Mouse (Mus musculus) kidney, postnatal 25 days (tissue): ENCODE data around the gene Hcrtr1.

Experiments
- DNase-seq, 2 experiments: peaks; one replicate each; pipeline ENCODE4 v3.0.0; 2021; ENCODE audit warnings: mixed read lengths in 2 of 2

The Hcrtr1 gene

GRCm38 (mm10) chr4:130167814-130168213 is 28.7 kb upstream of the Hcrtr1 start:
- peak in 1 of 2 experiments; percentile 48 for DNase-seq

DNA sequence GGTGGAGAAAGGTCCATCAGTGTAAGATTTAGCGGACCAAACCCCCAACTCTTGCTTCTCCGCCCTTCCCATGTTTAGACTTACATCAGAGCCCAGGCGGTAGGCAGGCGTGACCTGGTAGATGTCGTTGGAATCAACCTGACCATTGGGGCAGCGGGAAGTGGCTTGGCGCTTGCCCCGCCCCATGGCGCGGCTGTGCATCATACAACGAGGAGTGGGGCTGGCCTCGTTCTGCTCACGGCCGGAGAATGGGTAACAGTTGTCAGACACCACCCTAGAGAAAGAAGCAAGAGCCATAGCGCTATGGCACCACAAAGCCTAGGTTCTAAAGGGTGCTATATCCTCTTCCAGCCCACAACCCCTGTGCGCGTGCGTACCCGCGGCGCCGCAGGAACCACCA is 28.2 kb upstream of the Hcrtr1 start:
- DNase-seq = peak in 1 of 2 experiments; percentile 53

DNA sequence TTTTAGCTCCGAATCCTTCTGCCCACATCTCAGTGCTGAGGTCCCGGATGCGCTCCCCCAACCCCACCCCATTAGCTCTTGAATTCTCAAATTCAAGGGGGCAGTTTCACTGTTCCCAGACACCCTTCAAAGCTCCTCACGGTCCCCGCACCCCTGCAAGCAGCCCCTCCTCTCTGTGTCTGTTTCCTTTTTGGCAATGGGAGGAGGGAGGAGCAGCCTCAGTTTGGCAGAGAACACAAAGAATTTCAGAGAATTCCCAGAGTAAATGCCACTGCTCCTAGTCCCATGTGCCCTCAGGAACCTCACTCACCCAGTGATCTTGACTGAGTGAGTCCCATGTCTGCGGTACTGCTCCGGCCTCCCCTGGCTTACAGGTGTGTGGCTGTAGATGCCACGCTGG is 27.4 kb upstream of the Hcrtr1 start:
- DNase-seq = peak; percentile 31 to 54

- DNase-seq = no peak
Measured at GRCm38 (mm10) chr4:130166061-130166460, 26.9 kb upstream of the Hcrtr1 start.

- DNase-seq = peak in 1 of 2 experiments; percentile 31
Measured at GRCm38 (mm10) chr4:130164121-130164520, 25.0 kb upstream of the Hcrtr1 start.

GRCm38 (mm10) chr4:130163391-130163861 is 24.3 kb upstream of the Hcrtr1 start:
- peak; percentile 57 to 88 for DNase-seq

GRCm38 (mm10) chr4:130161349-130161748 is 22.2 kb upstream of the Hcrtr1 start:
- peak in 1 of 2 experiments; percentile 23 for DNase-seq

DNA sequence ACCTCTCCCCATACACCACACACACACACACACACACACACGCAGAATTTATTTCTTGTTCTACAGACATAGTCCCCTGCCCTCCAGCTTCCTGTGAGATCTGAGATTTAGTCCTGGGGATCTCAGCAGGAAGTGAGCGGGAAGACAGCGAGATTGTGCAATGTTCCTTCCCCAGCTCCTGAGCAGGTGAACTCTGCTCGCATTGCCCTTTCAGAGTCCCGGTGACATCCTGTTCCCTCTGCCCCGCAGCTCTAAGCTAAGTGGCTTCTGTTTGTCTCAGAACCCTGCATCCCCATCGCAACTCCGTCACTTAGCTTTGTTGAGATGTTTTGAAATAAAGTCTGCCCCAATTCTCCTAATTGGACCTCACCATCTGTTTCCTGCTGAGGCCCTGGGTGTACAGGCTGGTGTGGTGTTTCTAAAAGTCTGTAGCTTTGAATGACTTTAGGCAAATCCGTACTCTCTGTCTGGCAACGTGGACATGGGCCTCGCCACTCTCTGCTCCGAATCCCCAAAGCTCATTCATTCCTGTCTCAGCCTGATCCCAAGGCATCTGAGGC is 17.7 kb upstream of the Hcrtr1 start:
- DNase-seq = peak in 1 of 2 experiments; percentile 46

GRCm38 (mm10) chr4:130154250-130154649 is 15.1 kb upstream of the Hcrtr1 start:
- no peak for DNase-seq

DNA sequence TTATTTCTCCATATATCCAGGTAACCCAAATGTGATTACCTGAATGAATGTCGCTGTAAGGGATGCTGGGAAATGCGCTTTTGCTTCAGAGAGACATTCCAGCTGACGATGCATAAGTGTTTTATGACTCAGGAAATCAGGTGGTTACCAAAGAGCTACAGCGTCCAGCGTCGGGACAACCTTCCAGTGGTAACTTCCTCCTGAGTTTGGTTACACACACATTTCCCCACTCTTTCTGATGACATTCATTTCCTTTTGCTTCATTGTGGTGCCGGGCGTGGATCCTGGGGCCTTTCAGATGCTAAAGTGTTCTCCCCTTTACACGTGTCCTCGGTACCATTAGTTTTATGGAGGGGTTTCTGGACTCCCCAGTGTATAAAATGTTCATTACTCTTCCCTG is 9.2 kb upstream of the Hcrtr1 start:
- no peak for DNase-seq

DNA sequence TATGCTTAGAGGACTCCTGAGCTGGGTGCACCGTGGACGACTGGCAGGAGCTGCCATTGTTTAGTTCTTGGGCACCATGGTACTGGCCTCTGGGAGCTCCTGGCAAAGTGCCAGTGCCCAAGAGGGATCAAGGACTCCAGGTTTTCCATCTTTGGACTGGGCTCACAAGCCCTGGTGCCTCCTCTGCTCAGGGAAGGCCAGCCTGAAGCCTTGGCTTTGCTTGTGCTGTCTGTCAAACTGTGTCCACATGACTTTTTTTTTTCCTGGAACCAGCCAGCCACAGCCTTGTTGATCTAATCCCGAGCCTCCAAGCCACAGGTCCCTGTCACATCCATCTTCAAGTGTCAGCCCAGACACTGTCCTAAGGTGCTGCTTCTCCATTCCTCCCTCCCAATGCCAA is 2.6 kb upstream of the Hcrtr1 start:
- DNase-seq = no peak

DNA sequence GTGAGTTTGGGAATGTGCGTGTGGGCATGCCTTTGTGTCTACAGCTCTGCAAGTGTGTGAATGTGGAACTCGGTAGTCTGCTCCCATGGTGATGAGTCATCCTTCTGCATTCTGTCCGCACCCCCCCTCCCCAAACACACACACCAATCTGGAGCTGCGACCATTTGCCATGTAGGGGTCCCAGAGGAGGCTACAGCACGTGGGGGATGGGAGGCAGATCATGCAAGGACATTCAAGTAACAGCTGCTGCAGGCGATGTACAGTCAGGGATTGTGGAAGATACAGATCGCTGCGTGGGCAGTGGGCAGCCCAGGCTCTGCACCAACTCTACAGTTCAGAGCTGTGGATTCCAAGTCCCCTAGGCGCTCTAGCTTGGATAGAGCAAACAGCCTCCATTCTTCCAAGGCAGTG is 1.8 kb upstream of the Hcrtr1 start:
- DNase-seq = no peak

- DNase-seq = peak; percentile 72 to 79
Measured at GRCm38 (mm10) chr4:130138441-130139213, 532 bp downstream of the Hcrtr1 start.

DNA sequence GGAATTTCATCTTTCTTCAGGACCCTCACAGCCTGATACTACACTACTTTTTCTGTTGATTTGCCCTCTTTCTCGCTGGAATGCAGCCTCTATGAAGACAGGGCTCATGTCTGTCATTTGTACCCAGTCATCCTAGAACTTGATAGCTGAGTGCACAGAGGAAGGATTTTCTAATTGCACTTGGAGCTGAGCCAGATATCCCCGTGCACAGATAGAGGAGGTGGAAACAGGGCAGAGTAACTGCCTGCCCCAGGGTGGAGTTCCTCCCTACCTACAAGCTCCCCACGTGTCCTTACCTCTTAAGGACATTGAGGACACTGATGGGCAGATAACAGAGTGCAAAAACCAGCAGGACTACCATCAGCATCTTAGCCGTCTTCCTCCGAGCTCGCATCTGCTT is 5.8 kb downstream of the Hcrtr1 start:
- no peak for DNase-seq

DNA sequence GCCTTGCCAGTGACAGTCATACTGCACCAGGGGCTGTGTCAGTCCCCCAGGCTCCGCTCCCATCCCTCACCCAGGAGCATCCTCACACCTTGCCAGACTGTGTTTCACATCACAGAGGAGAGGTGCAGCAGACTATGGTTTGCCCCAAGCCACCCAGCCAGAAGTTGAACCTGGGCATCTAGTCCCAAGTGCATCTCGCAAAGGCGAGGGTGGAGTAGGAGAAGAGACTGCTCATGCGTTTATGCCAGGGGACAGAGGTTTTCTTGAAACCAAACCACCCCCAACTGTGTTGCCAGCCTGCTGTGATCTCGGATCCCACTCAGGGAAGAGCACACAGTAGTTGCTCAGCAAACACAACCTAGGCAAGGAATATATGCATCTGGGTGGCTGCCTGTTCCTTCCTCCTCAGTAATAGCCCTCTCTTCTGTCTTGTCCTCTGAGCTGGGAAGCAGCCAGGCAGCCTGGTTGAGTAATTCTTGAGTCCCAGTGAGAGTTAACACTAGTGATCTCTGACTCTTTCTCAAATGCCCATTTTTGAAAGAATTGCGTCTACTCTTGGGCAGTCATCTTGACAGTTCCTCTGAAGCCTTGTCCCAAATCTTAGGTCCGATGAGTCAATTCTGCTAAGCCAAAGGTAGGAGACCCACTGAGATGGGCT is 7.6 kb downstream of the Hcrtr1 start:
- peak; percentile 23 to 61 for DNase-seq

DNA sequence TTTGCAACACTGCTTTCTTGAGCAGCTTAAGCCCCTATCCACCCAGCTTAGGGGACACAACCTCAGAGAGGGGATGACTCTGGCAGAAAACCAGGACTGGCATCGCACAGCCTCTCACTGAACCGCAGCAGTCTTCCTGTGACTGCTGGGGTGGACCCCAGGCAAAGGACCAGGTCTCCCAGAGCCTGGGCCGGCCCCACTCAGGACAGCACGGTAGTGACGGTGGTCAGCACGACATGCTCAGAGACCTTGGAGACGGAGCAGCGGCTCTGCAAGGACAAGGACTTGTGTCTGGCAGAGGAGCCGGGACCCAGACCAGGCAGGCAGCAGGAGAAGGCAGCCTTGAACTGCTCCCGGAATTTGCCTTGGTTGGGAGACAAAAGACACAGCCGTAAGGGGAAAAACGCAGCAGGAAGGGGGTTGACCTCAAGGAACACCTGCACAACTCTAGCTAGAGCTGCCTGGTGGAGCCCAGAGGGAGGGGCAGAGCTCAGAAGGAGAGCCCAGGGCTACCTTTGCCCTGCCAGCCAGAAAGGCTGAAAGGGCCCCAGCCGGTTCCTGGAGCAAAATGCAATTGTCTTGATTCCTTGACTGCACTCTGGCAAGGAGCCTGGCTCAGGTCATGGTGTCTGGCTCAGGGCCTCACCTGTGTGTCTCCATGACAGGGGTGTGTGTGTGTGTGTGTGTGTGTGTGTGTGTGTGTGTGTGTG is 8.4 kb downstream of the Hcrtr1 start:
- peak; percentile 83 to 92 for DNase-seq

DNA sequence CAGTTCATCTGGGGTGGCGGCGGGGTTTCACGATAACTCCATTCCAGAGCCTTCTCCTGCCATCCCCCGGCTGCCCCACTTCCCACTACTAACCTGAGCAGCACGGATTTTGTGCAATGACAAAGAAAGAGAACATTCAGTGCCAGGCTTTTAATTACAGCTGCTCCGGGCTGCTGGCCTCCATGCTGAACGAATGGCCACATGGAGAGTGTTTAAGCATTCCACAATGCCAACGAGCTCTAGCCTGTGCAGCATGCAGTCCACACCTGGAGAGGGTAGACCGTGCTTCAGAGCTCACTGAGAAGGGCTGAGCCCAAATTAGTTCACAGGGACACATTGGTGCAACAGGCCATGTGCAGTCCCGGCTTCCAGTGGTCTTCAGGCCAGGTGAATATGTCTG is 9.1 kb downstream of the Hcrtr1 start:
- DNase-seq = peak; percentile 29 to 82

DNA sequence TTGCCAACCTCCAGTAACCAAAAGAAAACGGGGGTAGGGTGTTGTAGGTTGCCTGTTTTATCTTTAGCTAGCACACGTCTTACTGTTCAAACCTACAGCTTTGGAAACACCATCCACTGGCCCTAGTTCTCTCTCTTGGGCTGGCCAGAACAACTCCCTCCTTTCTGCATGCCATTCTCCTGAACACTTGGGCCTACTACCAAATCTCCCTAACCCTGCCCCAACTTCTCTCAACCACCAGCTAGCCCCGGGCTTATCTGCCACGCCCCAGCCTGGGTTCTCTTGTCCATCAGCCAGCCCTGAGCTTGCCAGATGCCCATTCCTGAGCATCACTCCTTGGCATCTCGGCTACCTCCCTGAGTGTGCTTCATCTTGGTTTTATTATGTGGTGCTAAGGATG is 10.3 kb downstream of the Hcrtr1 start:
- DNase-seq = no peak

DNA sequence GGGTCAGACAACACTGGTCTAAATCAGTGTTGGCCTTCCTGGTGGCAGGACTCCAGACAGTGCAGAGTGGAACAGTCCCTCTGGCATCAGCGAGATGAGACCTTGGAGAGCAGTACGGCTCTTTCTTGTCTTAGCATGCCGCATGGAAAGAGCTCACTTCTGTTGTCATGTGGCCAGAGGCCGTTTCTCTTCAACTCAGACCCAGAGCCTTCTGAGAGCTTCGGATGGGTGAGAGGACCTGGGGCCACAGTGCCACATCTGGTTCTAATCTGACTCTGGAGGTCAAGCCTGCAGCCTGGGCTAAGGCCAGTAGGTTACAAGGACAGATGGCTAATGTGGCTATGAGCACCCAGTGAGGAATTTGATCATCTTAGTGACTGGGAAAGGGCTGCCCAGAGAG is 13.2 kb downstream of the Hcrtr1 start:
- no peak for DNase-seq

GRCm38 (mm10) chr4:130125164-130125563 is 14.0 kb downstream of the Hcrtr1 start:
- peak in 1 of 2 experiments; percentile 25 for DNase-seq

DNA sequence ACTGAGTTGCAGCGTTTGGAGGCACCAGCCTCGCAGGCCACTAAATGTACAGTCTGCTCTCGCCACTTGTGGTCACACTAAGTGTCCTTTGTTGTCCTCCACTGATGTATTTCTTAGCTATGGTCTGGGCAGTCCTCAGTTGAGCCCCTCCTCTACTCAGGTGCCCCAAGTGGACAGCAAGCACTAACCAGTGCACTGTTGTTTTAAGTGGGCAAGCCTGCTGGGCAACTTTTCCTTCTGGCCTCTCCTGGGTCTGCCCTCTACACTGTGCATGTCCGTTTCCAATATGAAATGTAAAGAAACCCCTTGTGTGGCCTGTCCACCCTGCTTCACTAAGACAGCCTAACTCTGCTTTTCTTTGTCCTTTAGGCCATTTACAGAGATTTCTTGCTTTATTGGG is 15.0 kb downstream of the Hcrtr1 start:
- DNase-seq = no peak

DNA sequence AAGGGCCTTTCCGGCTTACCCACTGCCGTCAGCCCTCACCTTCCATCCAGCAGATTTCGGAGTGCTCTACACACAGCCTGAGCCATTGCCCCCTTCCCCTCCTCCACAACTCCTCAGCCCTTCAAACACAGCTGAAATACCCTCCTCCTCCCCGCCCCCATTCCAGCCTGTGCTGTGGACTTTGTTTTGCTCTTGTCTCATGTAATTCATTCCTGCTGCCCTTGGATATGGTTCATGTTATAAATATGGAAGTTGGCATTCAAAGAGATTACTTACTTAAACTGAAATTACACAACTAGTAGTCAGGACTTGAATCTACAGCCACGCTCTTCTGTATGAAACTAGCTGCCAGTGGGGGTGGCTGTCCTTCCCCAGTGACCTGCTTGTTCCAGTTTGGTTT is 16.1 kb downstream of the Hcrtr1 start:
- DNase-seq = peak in 1 of 2 experiments; percentile 41

DNA sequence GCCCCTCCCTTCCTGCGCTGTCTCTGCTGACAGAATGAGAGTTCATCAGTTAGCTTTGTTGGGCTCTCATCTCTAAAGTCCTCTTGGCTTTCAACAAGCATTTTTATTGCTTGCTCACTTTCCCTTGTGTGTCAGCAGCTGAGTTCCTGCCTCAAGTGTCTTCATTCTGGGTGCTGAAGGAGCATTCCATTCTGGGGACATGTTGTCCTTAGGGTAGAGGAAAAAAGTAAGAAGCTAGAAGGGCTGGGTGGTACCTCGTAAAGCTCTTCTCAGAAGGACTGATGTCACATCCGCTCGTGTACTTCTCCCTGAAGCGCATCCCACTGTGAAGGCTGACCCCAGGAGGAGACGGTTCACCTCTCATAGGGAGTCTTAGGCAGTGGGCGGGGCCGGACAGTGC is 17.6 kb downstream of the Hcrtr1 start:
- DNase-seq = no peak
